Mouse (Mus musculus): ENCODE measurements around the gene Gm9970. TPM values are rescaled to one million over a fixed set of nuclear protein-coding genes. Genes with fewer than 3 reads are reported as not detected.

Gene Gm9970
- polyA plus RNA-seq, 1 experiment from 2014 or later = not detected

Other genes with a start within 250 kb of the Gm9970 start
- gene Atraid, start 192.9 kb downstream of the Gm9970 start, polyA plus RNA-seq (2016; fragmentation: Nextera tagmentation; extraction: Ambion mirVana) = 79.7 and 87.6 TPM in 2 replicates
- gene Slc5a6, start 192.3 kb downstream of the Gm9970 start, polyA plus RNA-seq (2016; fragmentation: Nextera tagmentation; extraction: Ambion mirVana) = 9.9 and 11.3 TPM in 2 replicates
- gene Cad, start 186.5 kb downstream of the Gm9970 start, polyA plus RNA-seq (2016; fragmentation: Nextera tagmentation; extraction: Ambion mirVana) = 42.7 and 50.9 TPM in 2 replicates
- gene Dnajc5g, start 134.9 kb downstream of the Gm9970 start, polyA plus RNA-seq (2016; fragmentation: Nextera tagmentation; extraction: Ambion mirVana) = not detected in 2 replicates
- gene Slc30a3, start 133.0 kb downstream of the Gm9970 start, polyA plus RNA-seq (2016; fragmentation: Nextera tagmentation; extraction: Ambion mirVana) = 0.62 and 0.67 TPM in 2 replicates
- 17.0 and 23.8 TPM in 2 replicates for gene Trim54, start 124.5 kb downstream of the Gm9970 start, polyA plus RNA-seq (2016; fragmentation: Nextera tagmentation; extraction: Ambion mirVana)
- not detected in 2 replicates for gene Ucn, start 102.4 kb downstream of the Gm9970 start, polyA plus RNA-seq (2016; fragmentation: Nextera tagmentation; extraction: Ambion mirVana)
- 77.3 and 87.3 TPM in 2 replicates for gene Mpv17, start 87.0 kb downstream of the Gm9970 start, polyA plus RNA-seq (2016; fragmentation: Nextera tagmentation; extraction: Ambion mirVana)
- 0.77 and 1.00 TPM in 2 replicates for gene Gm29609, start 61.3 kb downstream of the Gm9970 start, polyA plus RNA-seq (2016; fragmentation: Nextera tagmentation; extraction: Ambion mirVana)
- gene Gtf3c2, start 61.1 kb downstream of the Gm9970 start, polyA plus RNA-seq (2016; fragmentation: Nextera tagmentation; extraction: Ambion mirVana) = 67.1 and 81.9 TPM in 2 replicates
- gene Snx17, start 48.0 kb downstream of the Gm9970 start, polyA plus RNA-seq (2016; fragmentation: Nextera tagmentation; extraction: Ambion mirVana) = 133 TPM in 2 replicates
- 73.4 and 77.6 TPM in 2 replicates for gene Eif2b4, start 47.8 kb downstream of the Gm9970 start, polyA plus RNA-seq (2016; fragmentation: Nextera tagmentation; extraction: Ambion mirVana)
- gene Zfp513, start 38.9 kb downstream of the Gm9970 start, polyA plus RNA-seq (2016; fragmentation: Nextera tagmentation; extraction: Ambion mirVana) = 7.3 and 11.0 TPM in 2 replicates
- 148 and 151 TPM in 2 replicates for gene Ppm1g, start 20.5 kb downstream of the Gm9970 start, polyA plus RNA-seq (2016; fragmentation: Nextera tagmentation; extraction: Ambion mirVana)
- gene Nrbp1, start 368 bp downstream of the Gm9970 start, polyA plus RNA-seq (2016; fragmentation: Nextera tagmentation; extraction: Ambion mirVana) = 149 and 153 TPM in 2 replicates
- 10.2 and 13.1 TPM in 2 replicates for gene Krtcap3, start 10.5 kb upstream of the Gm9970 start, polyA plus RNA-seq (2016; fragmentation: Nextera tagmentation; extraction: Ambion mirVana)
- 28.6 and 31.1 TPM in 2 replicates for gene Ift172, start 49.9 kb upstream of the Gm9970 start, polyA plus RNA-seq (2016; fragmentation: Nextera tagmentation; extraction: Ambion mirVana)
- gene Fndc4, start 54.8 kb upstream of the Gm9970 start, polyA plus RNA-seq (2016; fragmentation: Nextera tagmentation; extraction: Ambion mirVana) = 30.2 and 51.9 TPM in 2 replicates
- 0.15 and 0.63 TPM in 2 replicates for gene Gckr, start 56.2 kb upstream of the Gm9970 start, polyA plus RNA-seq (2016; fragmentation: Nextera tagmentation; extraction: Ambion mirVana)
- gene Zfp512, start 211.2 kb upstream of the Gm9970 start, polyA plus RNA-seq (2016; fragmentation: Nextera tagmentation; extraction: Ambion mirVana) = 49.5 and 56.9 TPM in 2 replicates
- not detected in 2 replicates for gene 4930548H24Rik, start 244.5 kb upstream of the Gm9970 start, polyA plus RNA-seq (2016; fragmentation: Nextera tagmentation; extraction: Ambion mirVana)

All from heart, embryonic 10.5 days (tissue).